Mouse (Mus musculus) adrenal gland, postnatal 14 days (tissue): ENCODE results near the gene Camkk2. TPM values are rescaled to one million over a fixed set of nuclear protein-coding genes. Genes with fewer than 3 reads are reported as not detected.

Experiments
- DNase-seq: peaks from one replicate; pipeline ENCODE4 v3.0.0; 2021; ENCODE audit warnings: mixed read lengths
- total RNA-seq: library from RNA; stranded (reverse); gene quantifications from 2 replicates; pipeline ENCODE4 v1.2.3, GENCODE M21; 2021

Gene Camkk2
- total RNA-seq, 1 experiment from 2014 or later = 21.3 TPM

GRCm38 (mm10) chr5:122782066-122782465, 2.9 kb upstream of the Camkk2 start:
- peak; percentile 56 for DNase-seq

GRCm38 (mm10) chr5:122780791-122781432, 1.7 kb upstream of the Camkk2 start:
- no peak for DNase-seq

DNA sequence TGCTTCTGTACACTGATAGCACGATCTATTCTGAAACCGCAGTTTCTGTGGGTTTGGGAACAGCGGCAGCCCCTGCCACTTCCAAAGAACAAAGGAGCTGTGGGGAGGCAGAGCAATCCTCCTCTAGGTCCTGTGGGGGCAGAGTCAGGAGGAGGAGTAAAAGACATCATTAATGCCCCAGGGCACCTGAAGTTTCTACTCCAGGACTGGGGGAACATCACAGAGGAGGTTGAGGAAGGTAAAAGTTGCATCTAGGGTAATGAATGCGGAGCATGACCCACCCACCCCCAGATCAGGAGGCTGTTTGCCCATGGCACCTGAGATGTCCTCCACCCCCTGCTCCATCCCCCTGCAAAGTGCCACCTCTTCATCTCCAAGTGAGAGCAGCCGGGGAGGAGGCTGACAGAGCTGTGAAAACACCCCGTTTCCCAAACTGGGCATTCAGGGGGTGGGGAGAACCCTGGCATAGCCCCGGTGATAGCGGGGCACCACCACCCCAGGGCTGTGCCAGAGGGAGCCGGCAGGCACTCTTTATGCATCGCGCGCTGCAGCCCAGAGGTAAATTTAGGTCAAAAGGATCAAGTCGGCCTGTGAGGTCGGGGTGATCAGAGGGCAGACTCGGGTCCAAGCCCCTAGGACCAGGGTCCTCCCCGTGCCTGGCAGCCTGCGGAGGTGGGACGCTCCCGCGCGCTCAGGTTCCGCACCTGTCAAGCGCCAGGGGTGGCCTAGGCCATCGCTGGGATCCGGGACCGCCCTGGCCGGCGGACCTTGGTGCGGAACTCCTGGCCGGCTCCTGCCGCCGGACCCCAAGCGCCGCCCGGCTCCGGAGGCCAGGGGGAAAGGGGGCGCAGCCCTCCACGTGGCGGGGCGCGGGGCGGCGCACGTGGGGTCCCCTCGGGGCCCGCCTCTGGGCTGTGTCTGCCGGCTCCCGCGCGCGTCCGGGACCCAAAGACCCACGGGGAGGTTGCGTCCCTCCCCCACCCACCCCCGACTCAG, 680 bp downstream of the Camkk2 start:
- DNase-seq = peak; percentile 51

DNA sequence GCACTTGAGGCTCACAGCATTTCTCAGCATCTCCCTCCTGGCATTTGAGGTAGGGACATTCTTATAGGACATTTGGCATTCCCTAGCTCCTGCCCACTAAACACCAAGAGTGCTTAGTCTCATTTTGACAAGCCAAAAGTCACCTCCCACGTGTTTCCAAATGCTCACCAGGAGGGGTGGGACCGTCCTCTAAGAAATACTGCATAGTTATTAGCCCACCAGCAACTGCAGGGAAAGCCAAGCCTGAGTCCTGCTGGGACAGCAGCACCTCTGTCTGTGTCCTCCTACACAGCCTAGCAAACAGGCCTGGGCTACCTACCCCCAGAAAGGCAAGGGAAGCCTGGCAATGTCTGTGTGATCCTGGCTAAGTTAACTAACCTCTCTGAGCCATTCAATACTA, 1.9 kb downstream of the Camkk2 start:
- DNase-seq = no peak

GRCm38 (mm10) chr5:122775646-122776286, 3.4 kb downstream of the Camkk2 start:
- no peak for DNase-seq

DNA sequence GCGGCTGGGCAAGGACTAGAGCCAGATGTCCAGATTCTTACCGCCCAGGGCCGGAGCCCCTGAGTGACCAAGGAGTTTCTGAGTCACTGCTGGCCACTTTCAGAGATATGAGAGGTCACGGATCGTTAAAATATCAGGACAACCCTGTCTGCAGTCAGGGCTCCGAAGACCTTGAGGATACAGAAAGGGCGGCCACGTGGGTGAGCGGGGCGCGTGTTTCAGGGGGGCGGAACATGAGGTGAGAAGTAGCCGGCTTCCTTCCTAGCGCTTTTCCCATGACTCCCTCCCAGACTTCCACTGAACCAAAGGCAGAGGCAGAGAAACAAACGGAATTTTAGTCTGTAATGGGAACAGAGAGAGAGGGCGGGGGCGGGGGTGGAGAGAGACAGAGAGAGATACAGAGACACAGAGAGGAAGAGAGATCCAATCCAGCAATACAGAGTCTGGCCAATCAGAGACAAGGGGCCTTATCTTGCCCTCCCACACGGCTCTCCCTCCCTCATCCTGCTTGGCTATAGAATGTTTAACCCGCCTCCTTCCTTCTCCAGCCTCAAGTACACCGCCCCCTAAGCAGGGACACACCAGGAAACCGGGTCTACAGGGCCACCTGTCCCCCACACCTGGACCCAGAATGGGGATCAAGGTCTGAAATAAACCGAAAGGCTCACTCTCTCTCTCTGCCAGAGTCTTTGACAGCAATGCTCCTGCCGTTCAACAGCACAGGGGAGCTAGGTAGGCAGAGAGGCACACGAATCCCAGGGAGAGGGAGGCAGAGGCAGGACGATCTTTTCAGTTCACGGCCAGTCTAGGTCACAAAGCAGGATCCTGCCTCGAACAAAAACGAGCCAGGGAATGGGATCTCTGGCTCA, 4.2 kb downstream of the Camkk2 start:
- DNase-seq = peak; percentile 80

DNA sequence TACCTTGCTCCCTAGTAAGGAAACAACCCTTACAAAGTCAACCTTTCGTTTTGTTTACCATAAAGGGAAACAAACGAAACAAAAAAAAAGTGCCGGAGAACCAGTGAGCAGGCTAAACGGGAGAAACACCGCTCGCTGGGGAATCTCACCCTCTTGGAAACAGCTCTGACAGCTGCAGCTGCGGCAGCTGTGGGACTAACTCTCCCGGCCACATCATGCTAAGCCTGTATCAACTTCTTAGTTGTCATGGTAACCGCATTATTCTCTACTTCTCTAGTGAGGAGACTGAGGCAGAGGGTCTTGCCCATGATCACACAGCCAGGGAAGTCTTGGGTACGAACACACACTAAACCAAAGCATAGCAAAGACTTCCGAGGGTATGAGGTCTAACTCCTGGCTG, 5.5 kb downstream of the Camkk2 start:
- no peak for DNase-seq

DNA sequence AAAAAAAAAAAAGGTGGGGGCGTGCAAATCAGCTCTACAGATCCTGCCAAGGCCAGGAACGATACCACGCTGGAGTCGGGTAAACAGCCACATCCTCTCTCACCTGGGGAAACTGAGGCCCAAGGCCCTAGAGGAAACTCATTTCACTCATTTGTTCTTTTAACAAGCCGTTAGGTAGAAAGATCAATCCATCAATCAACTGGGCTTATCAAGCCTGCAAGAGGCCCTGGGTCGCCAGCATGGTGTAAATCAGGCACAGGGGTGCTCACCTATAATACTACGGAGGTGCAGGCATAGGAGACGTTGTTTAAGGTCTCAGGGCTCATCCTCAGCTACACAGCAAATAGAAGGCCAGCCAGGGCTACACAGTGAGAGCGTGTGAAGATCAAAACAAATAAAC, 7.8 kb downstream of the Camkk2 start:
- DNase-seq = no peak

DNA sequence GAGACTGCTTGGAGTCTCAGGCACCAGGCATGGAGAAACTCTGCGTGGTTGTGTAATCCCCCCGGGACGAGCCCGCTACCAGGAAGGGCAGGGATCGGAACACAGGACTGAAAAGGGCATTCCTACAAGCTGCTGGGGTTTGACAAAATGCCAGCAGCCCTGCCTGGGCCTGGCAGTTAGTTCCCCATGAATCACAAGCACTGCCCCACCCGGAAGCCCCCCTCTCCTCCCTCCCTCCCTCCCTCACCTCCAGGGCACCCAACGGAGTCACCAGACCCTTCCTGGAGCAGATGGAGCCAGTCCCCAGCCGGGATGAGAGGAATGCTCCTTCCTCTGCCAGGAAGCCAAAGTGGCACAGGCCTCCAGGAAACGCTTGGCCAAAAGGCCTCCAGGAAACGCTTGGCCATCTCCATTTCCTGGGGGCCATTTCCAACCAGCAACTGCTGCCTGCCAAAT, 8.4 kb downstream of the Camkk2 start:
- DNase-seq = peak; percentile 90

GRCm38 (mm10) chr5:122770304-122770703, 8.9 kb downstream of the Camkk2 start:
- peak; percentile 58 for DNase-seq

DNA sequence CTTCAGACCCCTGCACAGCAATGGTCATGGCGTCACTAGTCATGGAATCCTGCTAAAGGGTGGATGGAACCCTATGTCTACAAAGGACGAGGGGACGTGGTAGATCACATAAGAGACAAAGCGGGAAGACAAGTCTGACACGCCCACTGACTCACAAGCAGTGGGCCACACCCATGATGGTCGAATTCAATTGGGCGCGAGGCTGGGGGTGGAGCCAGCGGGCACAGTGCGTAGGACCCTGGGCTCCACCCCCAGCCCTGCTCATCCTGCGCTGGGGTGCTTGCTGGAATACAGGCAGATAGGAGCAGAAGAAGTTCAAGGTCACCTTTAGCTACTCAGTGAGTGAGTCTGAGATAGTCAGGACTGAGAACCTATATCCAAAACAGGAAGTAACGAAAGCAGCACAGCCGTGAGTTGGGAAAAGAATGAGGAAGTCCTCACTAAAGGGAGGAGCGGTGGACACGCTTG, 10.1 kb downstream of the Camkk2 start:
- DNase-seq = peak; percentile 47

DNA sequence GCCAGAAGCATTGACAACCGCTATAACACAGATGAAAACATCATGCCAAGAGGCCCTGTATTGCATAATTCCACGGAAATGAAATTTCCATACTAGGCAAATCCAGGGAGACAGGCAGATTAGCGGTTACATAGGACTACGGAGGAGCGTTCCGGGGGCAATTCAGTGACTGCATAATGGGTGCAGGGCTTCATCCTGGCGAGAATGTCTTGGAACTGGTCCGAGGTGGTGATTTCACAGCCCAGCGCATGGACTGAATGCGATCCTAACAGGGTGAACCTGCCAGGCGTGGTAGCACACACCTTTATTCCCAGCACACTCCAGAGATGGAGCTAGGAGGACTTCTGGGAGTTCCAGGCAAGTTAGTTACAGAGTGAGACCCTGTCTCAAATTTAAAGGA, 11.9 kb downstream of the Camkk2 start:
- DNase-seq = no peak

DNA sequence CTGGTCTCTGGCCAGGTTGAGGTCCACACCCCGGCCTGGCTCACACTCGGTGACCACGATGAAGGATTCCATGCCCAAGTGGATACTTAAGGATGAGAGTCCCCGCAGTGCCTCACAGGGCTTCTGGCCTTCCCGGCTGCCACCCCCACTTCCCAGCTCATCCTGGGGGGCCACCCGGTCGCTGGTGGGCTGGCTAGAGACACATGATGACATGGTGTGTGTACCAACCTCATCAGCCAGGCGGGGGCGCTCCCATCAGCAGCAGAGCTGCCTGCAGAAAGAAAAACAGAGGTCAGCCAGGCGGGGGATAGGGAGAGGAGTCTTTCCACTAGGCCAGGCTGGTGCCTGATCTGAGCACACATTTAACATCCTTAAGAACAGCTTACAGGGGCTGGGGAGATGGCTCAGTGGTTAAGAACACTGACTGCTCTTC, 15.2 kb downstream of the Camkk2 start:
- DNase-seq = peak; percentile 71

DNA sequence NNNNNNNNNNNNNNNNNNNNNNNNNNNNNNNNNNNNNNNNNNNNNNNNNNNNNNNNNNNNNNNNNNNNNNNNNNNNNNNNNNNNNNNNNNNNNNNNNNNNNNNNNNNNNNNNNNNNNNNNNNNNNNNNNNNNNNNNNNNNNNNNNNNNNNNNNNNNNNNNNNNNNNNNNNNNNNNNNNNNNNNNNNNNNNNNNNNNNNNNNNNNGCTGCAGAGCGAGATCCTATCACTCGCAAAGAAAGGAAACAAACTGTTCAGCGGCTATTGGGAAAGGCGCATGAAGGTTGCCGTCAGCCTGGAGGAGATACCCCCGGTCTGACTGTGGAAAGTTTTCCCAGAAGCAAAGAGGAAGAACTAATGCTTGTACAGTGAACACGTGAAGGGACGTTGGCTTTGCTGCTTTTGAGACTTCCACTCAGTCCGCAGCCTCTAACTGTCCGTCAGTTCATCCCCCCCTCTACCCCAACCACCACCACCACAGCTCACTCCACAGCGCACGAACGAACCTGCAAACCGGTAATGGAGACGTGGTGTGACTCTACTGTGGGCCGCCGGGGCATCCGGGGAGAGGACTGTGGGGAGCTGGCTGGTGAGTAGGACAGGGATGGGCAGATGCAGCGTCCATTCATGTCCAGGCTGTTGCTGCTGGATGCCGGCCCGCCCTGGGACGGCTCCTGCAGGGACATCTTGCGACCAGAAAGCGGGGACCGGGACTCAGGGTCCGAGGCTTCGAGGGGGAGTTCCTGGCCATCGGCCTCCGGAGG, 15.8 kb downstream of the Camkk2 start:
- no peak for DNase-seq

- peak; percentile 92 for DNase-seq
These were observed 22.5 kb downstream of the Camkk2 start for GRCm38 (mm10) chr5:122756680-122757079.

DNA sequence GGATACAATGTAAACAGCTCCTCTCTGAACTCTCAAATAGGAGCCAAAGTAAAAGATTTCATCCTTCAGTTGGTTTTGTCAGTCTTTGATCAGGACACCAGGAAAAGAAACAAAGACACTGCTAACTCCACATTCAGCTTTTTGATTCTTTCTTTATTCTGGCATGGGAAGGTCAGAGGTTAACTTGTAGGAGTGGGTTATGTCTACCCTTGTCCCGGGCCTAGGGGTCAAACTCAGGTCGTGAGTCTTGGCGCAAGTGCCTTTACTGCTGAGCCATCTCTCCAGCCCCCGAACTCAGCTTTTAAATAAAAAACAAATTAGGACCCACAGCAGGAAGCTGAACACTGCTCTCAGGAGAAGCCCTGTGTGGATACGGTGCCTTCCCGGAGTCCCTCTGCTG, 23.1 kb downstream of the Camkk2 start:
- DNase-seq = no peak

- no peak for DNase-seq
These were observed 23.6 kb downstream of the Camkk2 start for GRCm38 (mm10) chr5:122755620-122756019.

GRCm38 (mm10) chr5:122754477-122754876, 24.7 kb downstream of the Camkk2 start:
- DNase-seq = no peak

DNA sequence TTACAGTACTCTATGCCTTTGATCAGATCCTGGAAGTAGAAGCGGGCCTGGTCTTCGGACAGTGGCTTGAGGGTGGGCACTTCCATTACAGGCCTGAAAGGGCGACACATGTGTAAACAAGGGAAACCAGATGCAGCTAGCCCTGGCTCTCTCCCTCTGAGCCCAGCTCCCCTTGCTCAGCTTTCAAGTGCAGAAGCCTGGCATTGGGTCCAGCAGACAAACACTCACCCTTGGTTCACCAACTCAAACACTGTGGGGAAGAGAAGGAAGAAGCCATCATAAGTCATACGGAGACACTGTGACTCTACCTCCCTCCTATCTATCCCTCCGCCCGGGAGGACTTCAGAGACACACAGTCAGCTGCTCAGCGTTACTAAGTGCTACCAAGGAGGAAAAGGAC, 31.3 kb downstream of the Camkk2 start:
- DNase-seq = no peak

DNA sequence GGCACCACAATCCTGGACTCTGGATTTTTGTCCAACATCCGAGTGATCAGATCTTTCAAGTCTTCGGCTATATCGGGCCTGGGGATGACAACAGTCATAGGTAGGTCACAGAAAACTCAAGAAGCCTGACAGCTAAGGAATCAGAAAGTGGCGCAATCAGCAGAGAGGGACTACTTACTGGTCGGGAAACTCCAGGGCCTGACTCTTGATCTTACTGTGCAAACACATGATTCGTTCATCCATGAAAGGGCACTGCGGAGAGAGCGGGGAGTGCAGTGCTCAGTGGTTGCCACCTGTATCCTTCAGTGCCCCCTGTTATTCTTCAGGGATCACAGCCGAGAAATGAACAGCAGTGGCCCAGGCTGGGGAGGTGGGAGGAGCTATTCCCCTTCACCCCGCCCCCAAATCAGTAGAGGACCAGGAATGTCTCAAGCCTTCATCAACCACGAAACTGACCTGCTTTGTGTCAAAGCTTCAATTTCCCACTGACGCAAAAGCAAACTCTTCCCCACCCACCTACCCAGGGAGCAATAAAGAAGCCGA, 35.3 kb downstream of the Camkk2 start:
- DNase-seq = no peak

GRCm38 (mm10) chr5:122736761-122737160, 42.4 kb downstream of the Camkk2 start:
- DNase-seq = no peak
